Mouse (Mus musculus): ENCODE measurements around the gene Wnk2. TPM values are rescaled to one million over a fixed set of nuclear protein-coding genes. Genes with fewer than 3 reads are reported as not detected.
A peak's percentile ranks its signal among the peaks of the same experiment; 100 is the strongest.

Wnk2 gene
- polyA plus RNA-seq, 2 experiments from 2014 or later: not detected

DNA sequence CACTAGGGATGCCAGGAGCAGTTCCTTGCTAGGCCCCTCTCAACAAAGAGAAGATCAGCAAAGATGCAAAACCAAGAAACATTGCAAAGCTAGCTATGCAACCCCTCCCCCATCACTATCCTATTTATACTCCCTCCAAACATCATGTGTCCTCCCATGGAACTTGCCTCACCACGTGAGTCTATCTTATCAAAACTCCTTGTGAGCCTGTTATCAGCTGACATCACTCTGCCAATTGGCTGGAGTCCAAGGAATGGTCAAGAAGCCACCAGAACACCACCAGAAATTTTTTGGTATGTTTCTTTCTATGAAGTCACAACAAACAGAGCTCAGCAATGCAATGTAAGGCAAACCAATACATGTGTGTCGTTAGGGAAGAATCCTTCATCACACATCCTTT lies 116.8 kb downstream of the Wnk2 start:
- ATAC-seq: no peak

GRCm38 (mm10) chr13:49028757-49029539 lies 118.9 kb downstream of the Wnk2 start:
- no peak for ATAC-seq

DNA sequence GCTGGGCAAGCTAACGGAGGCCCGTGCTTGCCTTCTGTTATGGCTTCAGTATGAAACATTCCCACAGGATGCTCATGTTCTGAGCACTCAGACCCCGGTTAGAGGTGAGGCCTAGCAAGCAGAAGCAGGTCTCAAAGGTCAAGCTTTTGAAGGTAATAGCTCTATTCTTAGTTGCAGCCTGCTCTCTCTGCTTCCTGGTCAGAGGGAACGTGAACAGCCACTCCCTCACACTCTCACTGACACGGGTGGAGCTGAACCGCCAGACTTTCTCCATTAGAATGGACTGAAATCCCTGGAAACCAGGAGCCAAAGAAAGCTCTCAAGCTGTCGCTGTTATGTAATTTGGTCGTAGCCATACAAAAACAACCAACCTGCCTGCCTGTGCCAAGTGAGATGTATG lies 120.8 kb downstream of the Wnk2 start:
- no peak for ATAC-seq

DNA sequence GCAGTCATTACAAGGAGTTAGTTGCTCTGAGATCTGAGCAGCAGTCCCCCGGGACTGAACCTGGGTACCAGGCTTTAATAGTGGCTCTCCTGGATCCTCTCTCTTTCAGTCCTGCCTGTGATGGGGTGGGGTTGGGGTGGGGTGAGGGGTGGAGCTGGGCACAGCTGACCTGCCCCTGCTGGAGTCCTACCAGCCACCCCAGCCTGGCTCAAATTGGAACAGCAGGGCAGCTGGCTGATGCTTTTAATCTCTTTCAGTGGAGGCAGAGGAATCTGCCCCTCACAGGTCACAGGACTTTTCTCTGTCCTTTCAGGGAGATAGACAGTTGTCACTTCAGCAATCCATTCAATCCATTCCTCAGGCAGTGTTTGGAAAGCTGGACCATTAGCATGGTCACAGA lies 122.3 kb downstream of the Wnk2 start:
- no peak for ATAC-seq

DNA sequence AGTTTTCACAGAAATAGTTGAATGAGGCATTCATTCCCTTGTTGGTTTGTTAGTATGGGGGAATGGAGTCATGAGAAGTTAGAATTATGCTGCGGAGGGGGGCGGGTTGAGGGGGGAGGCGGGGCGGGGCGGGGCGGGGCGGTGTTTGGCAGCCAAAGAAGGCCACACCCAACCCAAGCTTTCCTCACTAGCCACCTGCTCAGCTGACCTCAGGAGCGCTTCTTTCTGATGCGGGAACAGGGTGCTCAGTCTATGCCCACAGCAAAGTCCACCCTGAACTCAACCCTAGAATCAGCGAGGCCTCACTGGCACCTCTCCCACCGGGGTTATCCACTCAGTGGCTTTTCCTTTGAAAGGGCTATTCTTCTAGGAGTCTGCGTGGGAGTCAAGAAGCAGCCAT lies 123.1 kb downstream of the Wnk2 start:
- no peak for ATAC-seq

- no peak for ATAC-seq
Observed at GRCm38 (mm10) chr13:49021693-49022092, 126.1 kb downstream of the Wnk2 start.

DNA sequence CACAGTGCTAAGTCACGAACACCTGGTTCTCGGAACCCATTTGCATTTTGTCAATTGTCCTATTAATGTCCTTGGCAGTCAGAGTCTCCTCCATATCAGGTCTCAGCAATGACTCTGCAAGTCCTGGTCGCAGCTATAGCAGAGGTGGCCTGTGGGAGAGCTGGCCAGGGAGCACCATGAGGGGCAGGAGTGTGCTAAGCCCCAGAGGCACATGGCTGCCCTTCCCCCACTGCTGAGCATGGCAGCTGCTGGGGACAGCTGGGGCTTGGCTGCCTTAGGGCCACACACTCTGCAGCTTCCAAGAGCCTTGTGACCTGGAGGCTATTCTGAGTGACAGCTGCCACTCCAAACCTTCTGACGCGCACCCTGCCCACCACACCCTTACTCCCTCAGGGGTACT lies 127.7 kb downstream of the Wnk2 start:
- ATAC-seq: no peak

- no peak for ATAC-seq
Observed at GRCm38 (mm10) chr13:49017375-49017774, 130.4 kb downstream of the Wnk2 start.

GRCm38 (mm10) chr13:49016311-49016761 lies 131.5 kb downstream of the Wnk2 start:
- ATAC-seq: no peak

GRCm38 (mm10) chr13:49015366-49016306 lies 132.2 kb downstream of the Wnk2 start:
- ATAC-seq: peak; percentile 60

DNA sequence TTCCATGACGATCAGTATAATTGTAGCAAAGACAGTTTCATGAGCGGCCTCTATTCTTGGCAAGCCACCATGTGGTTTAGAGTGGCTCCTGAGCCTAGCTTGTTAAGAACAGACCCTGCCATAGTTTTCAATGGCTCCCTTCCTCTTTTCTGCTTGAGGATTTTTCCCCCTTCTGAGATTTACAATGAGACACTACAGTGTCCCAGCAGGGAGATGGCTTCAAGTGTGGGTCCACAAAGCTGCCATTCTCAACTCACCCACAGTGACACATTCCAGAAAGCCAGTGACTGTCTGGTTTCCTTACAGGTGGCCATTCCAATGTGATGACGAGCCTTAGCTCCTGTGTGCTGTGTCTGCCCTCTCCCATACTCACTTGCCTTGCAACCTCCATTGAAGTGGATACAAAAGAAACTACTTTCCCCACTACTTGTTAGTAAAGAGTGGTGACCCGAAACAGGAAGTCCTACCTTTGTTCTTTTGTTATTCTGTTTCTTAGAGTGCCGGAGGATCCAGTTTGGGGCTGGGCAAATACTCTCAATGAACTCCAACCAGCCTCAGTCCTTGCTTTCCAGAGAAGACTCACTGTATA lies 134.5 kb downstream of the Wnk2 start:
- ATAC-seq: no peak

GRCm38 (mm10) chr13:49001691-49002090 lies 146.1 kb downstream of the Wnk2 start:
- ATAC-seq: no peak

DNA sequence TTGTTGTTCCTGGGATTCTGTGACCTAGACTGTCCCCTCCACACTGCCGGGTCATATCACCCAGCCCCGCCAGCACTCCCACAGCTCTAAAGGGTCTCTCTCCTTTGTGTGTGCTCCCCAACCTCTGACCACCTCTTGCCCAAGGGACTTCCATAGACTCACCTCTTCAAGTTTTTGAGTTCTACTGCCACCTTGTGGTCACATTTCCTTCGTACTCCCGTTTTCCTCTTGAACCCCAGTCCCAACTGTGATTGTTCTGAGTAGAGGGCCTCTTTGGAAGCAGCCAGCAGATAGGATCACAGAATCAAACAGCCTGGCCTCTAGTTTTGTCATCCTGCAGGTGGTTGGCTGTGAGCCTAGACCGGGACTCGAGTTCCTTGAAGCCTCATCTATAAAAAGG lies 149.2 kb downstream of the Wnk2 start:
- peak; percentile 35 for ATAC-seq

DNA sequence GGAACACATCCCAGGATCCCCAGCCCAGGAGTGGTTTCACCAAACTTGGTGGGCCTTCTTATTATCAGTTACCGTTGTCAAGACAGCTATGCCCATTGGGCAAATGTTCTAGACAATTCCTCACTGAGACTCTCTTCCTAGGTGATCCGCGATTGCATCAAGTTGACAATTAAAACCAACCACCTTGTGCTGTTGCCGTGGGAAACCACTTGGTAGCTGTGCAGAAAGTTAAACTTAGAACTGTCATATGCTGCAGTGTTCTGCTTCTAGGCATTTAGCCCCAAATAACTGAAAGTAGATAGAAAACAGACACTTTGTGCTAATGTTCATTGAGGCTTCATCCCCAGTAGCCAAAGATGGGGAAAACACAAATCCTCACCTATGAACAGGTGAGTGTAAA lies 151.1 kb downstream of the Wnk2 start:
- ATAC-seq: no peak

GRCm38 (mm10) chr13:48994903-48995302 lies 152.9 kb downstream of the Wnk2 start:
- peak; percentile 100 for ATAC-seq

GRCm38 (mm10) chr13:48992914-48993313 lies 154.9 kb downstream of the Wnk2 start:
- ATAC-seq: no peak

GRCm38 (mm10) chr13:48990138-48990537 lies 157.7 kb downstream of the Wnk2 start:
- ATAC-seq: no peak

Other genes with a start within 250 kb of the Wnk2 start
- gene Fam120a, start 180.0 kb downstream of the Wnk2 start, polyA plus RNA-seq (2017; shearing (Covaris generic)): 10 to 100 TPM; 21.1 to 34.3 TPM
- 10 to 100 TPM; 24.5 to 27.4 TPM for gene Ninj1, start 39.5 kb upstream of the Wnk2 start, polyA plus RNA-seq (2017; shearing (Covaris generic))
- gene Card19, start 68.0 kb upstream of the Wnk2 start, polyA plus RNA-seq (2017; shearing (Covaris generic)): 10 to 100 TPM; 49.7 to 55.4 TPM
- gene Susd3, start 100.7 kb upstream of the Wnk2 start, polyA plus RNA-seq (2017; shearing (Covaris generic)): 10 to 100 TPM; 60.4 to 88.7 TPM
- 10 to 100 TPM; 17.9 to 23.2 TPM for gene Fgd3, start 172.3 kb upstream of the Wnk2 start, polyA plus RNA-seq (2017; shearing (Covaris generic))
- 1 to 10 TPM; 5.9 to 6.1 TPM for gene Bicd2, start 193.6 kb upstream of the Wnk2 start, polyA plus RNA-seq (2017; shearing (Covaris generic))